Mouse (Mus musculus) C2C12 (cell line): Measurements from ENCODE around the gene Glis3.

Source experiments
- CEBPB ChIP-seq: IDR thresholded peaks from one replicate; pipeline ENCODE4 v1.6.1; 2011; ENCODE audit warnings: low read depth, mild to moderate bottlenecking, control low read depth, moderate library complexity
- CTCF ChIP-seq: IDR thresholded peaks from one replicate; pipeline ENCODE4 v1.5.1; 2011; ENCODE audit not compliant: control insufficient read depth, insufficient read depth, insufficient read length
- FOSL1 ChIP-seq: IDR thresholded peaks from one replicate; pipeline ENCODE4 v1.8.0; 2011; ENCODE audit warnings: mild to moderate bottlenecking, low read length; ENCODE audit not compliant: poor library complexity, insufficient read depth, severe bottlenecking
- MAX ChIP-seq: IDR thresholded peaks from one replicate; pipeline ENCODE4 v1.6.1; 2011; ENCODE audit warnings: mild to moderate bottlenecking, control low read depth
- MYOD1 ChIP-seq: IDR thresholded peaks from one replicate; pipeline ENCODE4 v1.6.1; 2011; ENCODE audit warnings: low read depth; ENCODE audit not compliant: control insufficient read depth, insufficient read length
- MYOG ChIP-seq: IDR thresholded peaks from one replicate; pipeline ENCODE4 v1.6.1; 2011; ENCODE audit not compliant: control insufficient read depth, insufficient read length; ENCODE audit errors: extremely low read depth
- USF1 ChIP-seq: IDR thresholded peaks from one replicate; pipeline ENCODE4 v1.6.1; 2011; ENCODE audit warnings: low read depth, mild to moderate bottlenecking, control low read depth, moderate library complexity

- TF ChIP-seq MYOG (no peak), CTCF (no peak), MYOD1 (no peak), MAX (no peak), USF1 (no peak), CEBPB (no peak), FOSL1 (no peak)
These were observed 167.4 kb downstream of the Glis3 start for GRCm38 (mm10) chr19:28512475-28512874.
